Mouse (Mus musculus): ENCODE measurements around the gene Ccdc96.

GRCm38 (mm10) chr5:36505643-36506042 lies 21.3 kb downstream of the Ccdc96 start:
- TF ChIP-seq CTCF (IDR thresholded peaks at IDR 0.05; ENCODE audit: control insufficient read depth, insufficient read depth, low read length) (no peak), POLR2A (IDR thresholded peaks at IDR 0.05; ENCODE audit: borderline replicate concordance, control insufficient read depth, low read depth, low read length) (no peak)

Measured in bone marrow, adult 2 months (tissue).